Mouse (Mus musculus) macrophage (primary cell): ENCODE data around the gene Slc25a22. TPM values are rescaled to one million over a fixed set of nuclear protein-coding genes. Genes with fewer than 3 reads are reported as not detected.
A peak's percentile ranks its signal among the peaks of the same experiment; 100 is the strongest.

ENCODE experiments used
- H3K27ac ChIP-seq: fragments of 350-480 bp; formaldehyde crosslinking; 2 replicates; pipeline ENCODE4 v1.9.0; 2021
- H3K36me3 ChIP-seq: fragments of 350-480 bp; formaldehyde crosslinking; 2 replicates; pipeline ENCODE4 v1.9.0; 2021; ENCODE audit errors: inconsistent target
- H3K4me3 ChIP-seq: fragments of 350-480 bp; formaldehyde crosslinking; 2 replicates; pipeline ENCODE4 v1.9.0; 2021; ENCODE audit errors: inconsistent target
- H3K79me2 ChIP-seq: fragments of 350-480 bp; formaldehyde crosslinking; 2 replicates; pipeline ENCODE4 v1.9.0; 2021; ENCODE audit errors: inconsistent target
- WGBS: methylation state at CpG from one replicate; pipeline ENCODE4 v1.1.7; 2026; ENCODE audit warnings: inconsistent platforms; ENCODE audit not compliant: missing documents; 5-methylcytosine and 5-hydroxymethylcytosine counted together
- polyA plus RNA-seq: library from polyadenylated mRNA; stranded (reverse); fragments of 250-400 nt; gene quantifications from 3 replicates; pipeline ENCODE4 v1.2.4, GENCODE M21; 2018; ENCODE audit warnings: inconsistent platforms

The Slc25a22 gene
- polyA plus RNA-seq, 1 experiment from 2014 or later = 12.7 TPM

- Histone ChIP-seq H3K4me3 (no peak overlapping the region), H3K27ac (no peak overlapping the region), H3K36me3 (no peaks in the 10 kb centered on the region), H3K79me2 (peaks cover 18% of the 10 kb centered on the region; the same call in 1 of the 2 replicates)
- WGBS = 96% methylated on average over 4 of the region's 9 CpGs
These were observed 3.8 kb upstream of the Slc25a22 start for GRCm38 (mm10) chr7:141441460-141441859.

DNA sequence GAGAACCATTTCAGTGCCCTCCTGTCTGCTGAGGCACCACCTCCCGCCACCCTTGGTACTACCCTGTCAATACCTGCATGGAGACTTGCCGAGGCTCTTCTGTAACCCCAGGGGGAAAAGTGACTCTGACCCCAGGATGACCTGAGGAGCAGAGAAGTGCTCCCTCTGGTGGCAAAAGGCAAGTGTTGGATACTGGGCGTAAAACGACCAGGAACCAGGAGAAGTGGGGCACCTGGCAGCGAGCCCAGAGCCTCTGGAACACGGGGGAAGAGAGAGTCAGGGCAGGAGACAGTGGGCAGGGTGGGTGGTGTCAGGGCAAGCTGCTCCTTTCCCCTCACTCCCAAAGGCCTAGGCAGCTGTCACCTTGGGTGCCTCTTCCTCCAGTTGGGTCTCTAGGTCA is 2.9 kb upstream of the Slc25a22 start:
- WGBS = 29% methylated on average over 5 of the region's 6 CpGs
- Histone ChIP-seq H3K36me3 (no peaks in the 10 kb centered on the region), H3K79me2 (peaks cover 26% of the 10 kb centered on the region; the same call in 1 of the 2 replicates), H3K4me3 (no peak overlapping the region), H3K27ac (no peak overlapping the region)

GRCm38 (mm10) chr7:141439811-141440210 is 2.1 kb upstream of the Slc25a22 start:
- 95% methylated on average over 11 of the region's 11 CpGs for WGBS
- no peak overlapping the region for H3K4me3 ChIP-seq
- no peaks in the 10 kb centered on the region for H3K36me3 ChIP-seq
- peaks cover 32% of the 10 kb centered on the region for H3K79me2 ChIP-seq
- no peak overlapping the region for H3K27ac ChIP-seq

DNA sequence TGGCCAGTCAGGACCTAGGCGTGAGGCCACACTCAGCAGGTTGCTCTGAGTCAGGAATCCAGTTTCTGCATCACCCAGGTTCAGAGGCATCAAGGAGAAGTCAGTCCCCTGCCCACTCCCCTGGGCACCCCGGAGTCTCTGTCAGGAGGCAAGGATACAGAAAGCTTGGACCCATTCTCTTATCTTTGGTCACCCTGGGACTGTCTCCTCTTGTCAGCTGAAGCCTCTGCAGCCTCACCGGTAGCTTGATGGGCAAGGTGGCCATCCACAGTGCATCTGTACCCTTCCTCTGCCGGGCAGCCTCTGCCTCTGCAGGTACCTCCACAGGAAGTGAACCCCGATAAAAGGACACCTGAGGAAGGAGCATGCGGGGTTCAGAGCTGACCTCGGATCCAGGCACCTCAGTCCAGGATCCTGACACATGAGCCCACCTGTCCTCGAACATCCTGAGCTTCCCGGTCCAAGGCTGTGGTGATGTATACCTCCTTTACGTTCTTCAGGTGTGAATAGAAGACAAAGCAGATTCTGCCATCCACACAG is 1.5 kb upstream of the Slc25a22 start:
- peaks cover 39% of the 10 kb centered on the region for H3K79me2 ChIP-seq
- 96% methylated on average over 8 of the region's 10 CpGs for WGBS
- no peaks in the 10 kb centered on the region for H3K36me3 ChIP-seq

DNA sequence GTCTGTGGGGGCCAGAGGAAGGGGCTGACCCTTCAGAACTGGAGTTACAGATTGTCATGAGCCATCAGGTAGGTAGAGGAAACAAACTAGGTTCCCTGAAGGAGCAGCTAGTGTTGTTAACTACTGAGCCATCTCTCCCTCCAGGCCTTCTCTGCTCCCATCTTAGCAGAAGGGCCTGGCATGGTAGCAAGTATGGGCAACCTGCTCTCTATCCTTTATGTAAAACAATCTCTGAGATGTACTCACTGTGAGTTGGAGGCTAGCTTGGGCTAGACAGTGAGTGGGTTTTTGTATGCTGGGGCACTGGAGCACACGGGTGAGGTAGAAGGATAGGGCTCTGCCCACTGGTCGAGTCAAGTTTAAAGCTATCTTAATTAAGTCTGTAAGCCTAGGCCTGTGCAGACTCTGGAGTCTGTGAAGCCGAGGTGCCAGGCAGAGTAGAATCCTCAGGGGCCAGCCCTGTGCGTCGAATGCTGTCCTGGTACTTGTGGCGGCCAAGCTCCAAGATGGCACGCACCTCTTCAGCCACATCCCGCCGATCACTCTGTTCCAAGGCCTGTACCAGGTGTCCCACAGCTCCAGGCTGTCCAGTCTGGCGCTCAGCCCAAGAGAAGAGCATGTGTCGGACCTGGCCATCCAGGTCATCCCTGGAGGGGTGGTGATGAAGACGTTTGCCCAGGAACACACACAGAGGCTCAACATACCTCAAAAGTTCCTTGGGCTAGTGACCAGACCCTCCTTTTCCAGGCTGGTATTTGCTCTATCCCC is 693 bp upstream of the Slc25a22 start:
- Histone ChIP-seq H3K4me3 (no peak overlapping the region), H3K27ac (no peak overlapping the region), H3K36me3 (peaks cover 5% of the 10 kb centered on the region), H3K79me2 (peaks cover 45% of the 10 kb centered on the region)
- WGBS = 98% methylated on average over 12 of the region's 12 CpGs

More for the DNA sequence above, 1.5 kb upstream of the Slc25a22 start:
- Histone ChIP-seq H3K27ac (no peak overlapping the region), H3K4me3 (no peak overlapping the region)

GRCm38 (mm10) chr7:141436523-141436892 is 1.2 kb downstream of the Slc25a22 start:
- WGBS = 22% methylated on average over 2 of the region's 2 CpGs
- Histone ChIP-seq H3K27ac (peak overlapping the region; percentile 61), H3K36me3 (peaks cover 22% of the 10 kb centered on the region), H3K79me2 (peaks cover 35% of the 10 kb centered on the region), H3K4me3 (peak overlapping the region; percentile 52)

GRCm38 (mm10) chr7:141435856-141436522 is 1.7 kb downstream of the Slc25a22 start:
- H3K36me3 ChIP-seq = peaks cover 27% of the 10 kb centered on the region
- peaks cover 35% of the 10 kb centered on the region for H3K79me2 ChIP-seq
- H3K4me3 ChIP-seq = peak overlapping the region; percentile 57
- H3K27ac ChIP-seq = peak overlapping the region; percentile 61
- 91% methylated on average over 9 of the region's 9 CpGs for WGBS

DNA sequence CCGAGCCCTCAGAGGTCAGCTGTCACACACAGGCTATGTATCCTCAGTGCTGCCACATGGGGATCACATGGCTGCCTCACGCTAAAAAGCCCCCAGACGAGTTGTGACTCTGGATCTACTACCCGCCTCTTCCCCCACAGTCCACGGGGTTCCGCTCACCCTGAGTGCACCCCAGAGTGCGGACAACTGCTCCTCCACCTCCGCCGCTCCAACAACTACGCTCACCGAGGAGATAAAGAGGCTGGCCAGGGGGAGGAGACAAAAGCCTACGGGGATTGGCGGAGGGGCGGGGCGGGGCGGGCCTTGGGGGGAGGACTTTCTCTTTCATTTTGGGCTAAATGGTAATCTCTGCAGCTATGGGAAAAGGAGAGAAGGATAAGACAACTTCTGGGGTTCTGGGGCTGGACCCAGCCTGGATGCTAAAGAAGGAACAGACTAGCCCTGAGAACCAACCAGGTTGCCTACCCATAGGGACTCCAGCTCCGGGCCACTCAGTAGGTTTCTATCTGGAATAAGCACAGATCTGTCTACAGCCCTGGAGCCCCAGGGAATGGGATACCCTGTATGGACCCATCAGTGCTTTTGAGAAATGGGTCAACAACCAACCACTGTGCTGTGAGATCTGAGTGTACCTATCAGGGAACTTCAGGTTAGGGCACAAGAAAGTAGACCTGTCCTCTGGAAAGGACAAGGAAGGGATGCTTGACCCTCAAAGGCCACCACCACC is 2.4 kb downstream of the Slc25a22 start:
- Histone ChIP-seq H3K27ac (peak overlapping the region; percentile 61), H3K4me3 (peak overlapping the region; percentile 57), H3K79me2 (peaks cover 35% of the 10 kb centered on the region), H3K36me3 (peaks cover 34% of the 10 kb centered on the region)
- 5% methylated on average over 17 of the region's 17 CpGs for WGBS

DNA sequence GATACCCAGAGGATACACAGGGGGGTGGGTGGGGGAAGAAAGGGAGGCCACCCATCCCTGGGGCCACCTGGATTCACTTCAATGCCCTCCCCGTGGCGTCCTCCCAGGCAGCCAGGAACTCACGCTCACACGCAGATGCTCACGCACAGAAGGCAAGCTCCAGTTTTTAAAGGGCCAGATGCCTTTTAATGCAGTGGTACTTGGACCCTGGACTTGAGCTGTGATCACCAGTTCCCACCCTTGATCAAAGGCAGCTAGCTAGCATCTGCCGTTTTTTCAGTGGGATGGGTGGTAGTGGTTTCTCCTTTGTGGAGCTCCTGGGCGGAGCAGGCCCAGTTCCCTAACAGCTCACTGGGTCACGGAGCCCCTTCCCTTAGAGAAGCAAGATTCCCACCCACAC is 3.2 kb downstream of the Slc25a22 start:
- Histone ChIP-seq H3K27ac (peak overlapping the region; percentile 27), H3K79me2 (peaks cover 35% of the 10 kb centered on the region), H3K36me3 (peaks cover 37% of the 10 kb centered on the region), H3K4me3 (peak overlapping the region; percentile 57)
- 29% methylated on average over 8 of the region's 8 CpGs for WGBS

GRCm38 (mm10) chr7:141433517-141434400 is 3.9 kb downstream of the Slc25a22 start:
- peaks cover 37% of the 10 kb centered on the region for H3K36me3 ChIP-seq
- H3K4me3 ChIP-seq = peak overlapping the region; percentile 57
- WGBS = 90% methylated on average over 15 of the region's 15 CpGs
- H3K27ac ChIP-seq = no peak overlapping the region
- peaks cover 35% of the 10 kb centered on the region for H3K79me2 ChIP-seq

- H3K36me3 ChIP-seq = peaks cover 37% of the 10 kb centered on the region
- no peak overlapping the region for H3K4me3 ChIP-seq
- no peak overlapping the region for H3K27ac ChIP-seq
- 89% methylated on average over 5 of the region's 6 CpGs for WGBS
- peaks cover 35% of the 10 kb centered on the region for H3K79me2 ChIP-seq
These were observed 4.8 kb downstream of the Slc25a22 start for GRCm38 (mm10) chr7:141432741-141433516.

GRCm38 (mm10) chr7:141432186-141432611 is 5.5 kb downstream of the Slc25a22 start:
- Histone ChIP-seq H3K27ac (no peak overlapping the region), H3K36me3 (peaks cover 37% of the 10 kb centered on the region), H3K79me2 (peaks cover 35% of the 10 kb centered on the region), H3K4me3 (no peak overlapping the region)
- WGBS = 64% methylated on average over 8 of the region's 8 CpGs
